In genomic region chr14:25872461-25873415, GRCm38 (mm10) we compare ENCODE assay signal across 8 mouse cellular contexts. TPM values are rescaled to one million over a fixed set of nuclear protein-coding genes. Genes with fewer than 3 reads are reported as not detected.
DNase-seq lines count a peak whose midpoint lies in the region; ATAC-seq lines count a peak whose summit lies in the region.
"Had no signal": no experiment of that assay in that cellular context is flagged by ENCODE, and none has a peak within 500 bp of the region (broad histone marks: within the 10 kb centered on the region; RNA-seq: fewer than 3 reads in every experiment).

No protein-coding gene starts in this region.

- 0 out of 2 replicates have a peak, but pooled peaks have one; percentile 31 for ATAC-seq in heart, embryonic 12.5 days (ENCODE audit: insufficient number of reproducible peaks, low FRiP score)

- H3K36me3 ChIP-seq in heart, embryonic 12.5 days = no peaks in the 10 kb centered on the region

- peak; percentile 59 to 62 for DNase-seq in left cerebral cortex, adult 18-20 months (ENCODE audit: low spot score in 2 of 2)
- no peak for DNase-seq in left cerebral cortex, adult 11 months (ENCODE audit: low spot score)
- DNase-seq in cerebellum, adult 8-10 months = peak; percentile 53
- peak; percentile 79 for DNase-seq in left cerebral cortex, postnatal 4 days
- no peak for DNase-seq in thymus, postnatal 4 days
- DNase-seq in adrenal gland, adult 2 months = no peak

- peaks cover 39% of the 10 kb centered on the region for H3K4me1 ChIP-seq in heart, embryonic 12.5 days (replicated peaks)

- H3K9ac ChIP-seq in heart, embryonic 12.5 days = no peak overlapping the region

- intact Hi-C loops in left cerebral cortex, postnatal 4 days (cut with DNase I) = no loop called here

- H3K9me3 ChIP-seq in heart, embryonic 12.5 days (replicated peaks) = no peaks in the 10 kb centered on the region

- no peak overlapping the region for H3K4me2 ChIP-seq in heart, embryonic 12.5 days

- H3K27ac ChIP-seq in heart, embryonic 12.5 days (ENCODE audit: poor library complexity, severe bottlenecking) = peak overlapping the region; percentile 13; the same call in 1 of the 2 replicates

- H3K27me3 ChIP-seq in heart, embryonic 12.5 days (replicated peaks) = no peaks in the 10 kb centered on the region

- no peak overlapping the region for H3K4me3 ChIP-seq in heart, embryonic 12.5 days

- WGBS in heart, embryonic 12.5 days = 56% methylated on average over 8 of the region's 8 CpGs

RNA-seq across cellular contexts. Expression of gene Plac9a, which starts 30.2 kb away (rescaled TPM):
- total RNA-seq in left cerebral cortex, adult 18-20 months (2021) = not detected
- not detected in 2 replicates for polyA plus RNA-seq in heart, embryonic 12.5 days (2016; fragmentation: Nextera tagmentation; extraction: Ambion mirVana)
- 1 to 10 TPM in 1 of 2 experiments, not detected in 1; 1.0 TPM for total RNA-seq in left cerebral cortex, postnatal 4 days (2021)
- total RNA-seq in adrenal gland, adult 2 months (2021) = 1 to 10 TPM; 2.8 to 3.1 TPM
- polyA plus RNA-seq in adrenal gland, adult 2 months (2012; rRNA removed) = 0.44 and 0.74 TPM in 2 replicates
- total RNA-seq: hematopoietic stem cell, adult 5-6 weeks had no signal

RNA-seq across cellular contexts. Expression of gene Anxa11, which starts 30.8 kb away (rescaled TPM):
- 10 to 100 TPM; 45.7 to 45.8 TPM for total RNA-seq in left cerebral cortex, adult 18-20 months (2021)
- polyA plus RNA-seq in heart, embryonic 12.5 days (2016; fragmentation: Nextera tagmentation; extraction: Ambion mirVana) = 23.5 and 24.1 TPM in 2 replicates
- total RNA-seq in left cerebral cortex, postnatal 4 days (2021) = 1 to 10 TPM; 7.3 to 9.2 TPM
- 10 to 100 TPM; 59.3 to 75.7 TPM for total RNA-seq in adrenal gland, adult 2 months (2021)
- polyA plus RNA-seq in adrenal gland, adult 2 months (2012; rRNA removed) = 96.9 and 103 TPM in 2 replicates

RNA-seq across cellular contexts. Expression of gene Tmem254a, which starts 54.7 kb away (rescaled TPM):
- total RNA-seq in left cerebral cortex, adult 18-20 months (2021) = 10 to 100 TPM in 1 of 2 experiments, 1 to 10 TPM in 1; 7.7 to 10.5 TPM
- polyA plus RNA-seq in heart, embryonic 12.5 days (2016; fragmentation: Nextera tagmentation; extraction: Ambion mirVana) = 0.81 and 2.2 TPM in 2 replicates
- total RNA-seq in left cerebral cortex, postnatal 4 days (2021) = 10 to 100 TPM; 14.9 to 17.5 TPM
- total RNA-seq in adrenal gland, adult 2 months (2021) = 1 to 10 TPM; 1.5 to 2.5 TPM
- 13.0 and 22.3 TPM in 2 replicates for polyA plus RNA-seq in adrenal gland, adult 2 months (2012; rRNA removed)

Comparison
In these comparisons a context has a peak if more than half of its experiments do, and no peak if none do; other contexts are left out.
1. DNase-seq: peak in left cerebral cortex, adult 18-20 months (2 of 2), cerebellum, adult 8-10 months (single experiment) and left cerebral cortex, postnatal 4 days (single experiment); none in left cerebral cortex, adult 11 months (single experiment), thymus, postnatal 4 days (single experiment) and adrenal gland, adult 2 months (single experiment).
2. RNA of gene Anxa11, which starts 30.8 kb away (total RNA-seq): 59.3 to 75.7 TPM in adrenal gland, adult 2 months and 45.7 to 45.8 TPM in left cerebral cortex, adult 18-20 months; 7.3 to 9.2 TPM in left cerebral cortex, postnatal 4 days; every median in the first group is over 4 times any median in the second.